Mouse (Mus musculus): ENCODE results near the gene Pus3.

The Pus3 gene

DNA sequence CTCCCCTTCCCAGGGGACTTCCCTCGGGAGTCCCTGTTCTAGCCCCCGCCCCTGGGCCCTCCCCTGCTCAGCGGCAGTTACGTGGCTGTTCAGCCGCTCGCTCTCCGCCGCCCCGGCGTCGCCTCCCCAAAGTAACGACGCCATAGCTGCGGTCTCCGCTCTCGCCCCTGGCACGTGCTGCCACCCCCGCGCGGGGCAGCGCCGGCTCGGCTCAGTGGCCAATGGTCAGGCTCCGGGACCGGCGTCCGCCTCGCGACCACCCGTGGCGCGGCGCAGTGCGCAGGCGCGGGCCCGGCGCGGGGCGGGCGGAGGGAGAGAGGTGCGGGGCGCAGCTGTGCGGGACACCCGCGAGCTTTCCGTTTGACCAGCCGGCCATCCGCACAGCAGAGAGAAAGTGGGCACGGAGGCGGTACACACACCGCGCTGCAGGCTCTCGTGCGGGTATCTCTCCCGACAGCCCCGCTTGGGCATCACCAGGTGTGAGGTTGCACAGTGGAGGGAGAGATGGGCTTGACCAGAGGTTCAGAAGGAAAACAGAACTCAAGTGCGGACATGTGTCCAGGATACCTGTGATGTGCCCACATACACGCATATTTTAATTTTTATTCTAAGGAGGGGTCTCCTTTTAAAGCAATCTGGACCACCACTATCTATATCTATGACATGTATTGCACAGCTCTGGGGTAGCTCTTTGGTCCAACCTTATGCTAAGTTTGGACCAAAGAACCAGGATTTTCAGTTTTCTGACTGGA is at the start of gene Pus3, which contains the start of gene Ddx25:
Gene Pus3 (plus strand): TSS at position 339 of the 752 bp plus-strand sequence.
Gene Ddx25 (minus strand): TSS at position 272 of the 752 bp plus-strand sequence.
- peak; percentile 60 to 71 for DNase-seq (ENCODE audit: low spot score in 2 of 2)

DNA sequence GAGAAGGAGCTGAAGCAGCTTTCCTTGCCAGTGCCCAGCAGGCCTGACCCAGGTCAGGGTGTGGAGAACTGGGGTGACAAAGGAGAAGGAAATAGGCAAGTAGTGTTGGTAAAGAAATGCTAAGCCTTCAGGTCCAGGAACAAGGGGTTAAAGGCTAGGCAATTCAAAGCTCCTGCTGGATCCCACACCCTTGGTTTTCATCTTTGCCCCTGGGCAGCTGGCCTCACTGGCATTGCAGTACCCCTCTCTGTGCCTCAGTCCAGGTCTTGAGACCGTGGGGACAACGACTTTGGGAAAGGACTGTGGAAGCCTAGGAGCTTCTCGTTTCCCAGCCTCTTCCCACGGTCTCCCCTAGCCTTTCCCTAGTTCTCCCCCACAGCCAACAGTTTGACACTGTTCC is 44.5 kb upstream of the Pus3 start:
- DNase-seq (ENCODE audit: low spot score in 2 of 2), result no peak

DNA sequence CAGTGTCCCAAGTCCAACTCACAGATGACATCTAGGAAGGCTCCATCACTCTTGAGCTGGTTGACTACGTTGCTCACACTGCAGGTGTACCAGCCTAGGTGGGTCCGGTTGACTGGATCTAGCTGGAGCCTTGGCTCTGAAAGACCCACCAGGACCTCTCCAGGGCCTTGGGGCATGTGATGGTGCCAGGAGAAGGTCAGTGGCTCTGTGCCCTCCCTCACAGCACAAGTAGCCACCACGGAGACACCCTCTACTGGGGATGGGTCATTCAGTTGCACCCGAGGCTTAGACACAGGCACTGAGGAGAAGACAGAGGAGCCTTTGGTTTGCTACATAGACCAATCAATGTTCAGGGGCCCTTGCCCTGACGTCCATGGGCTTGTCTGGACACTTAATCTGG is 42.2 kb upstream of the Pus3 start:
- no peak for DNase-seq (ENCODE audit: low spot score in 2 of 2)

DNA sequence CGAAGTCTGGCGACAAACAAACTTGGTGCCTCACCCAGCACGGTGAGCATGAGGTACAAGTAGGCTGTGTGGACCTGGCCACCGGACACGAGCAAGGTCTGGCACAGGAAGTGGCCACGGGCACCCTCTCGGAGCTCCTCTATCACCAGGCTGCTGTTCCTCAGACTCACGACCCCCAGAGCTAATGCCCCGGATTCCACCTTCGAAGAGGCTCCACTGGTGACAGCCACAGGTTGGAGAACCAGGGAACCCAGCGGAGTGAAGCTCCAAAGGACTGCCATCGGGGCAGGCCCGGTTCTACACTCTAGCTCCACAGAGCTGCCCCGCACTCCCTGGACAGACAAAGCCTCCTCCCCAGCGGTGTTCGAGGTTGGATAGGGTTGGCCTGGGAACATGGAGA is 41.7 kb upstream of the Pus3 start:
- no peak for DNase-seq (ENCODE audit: low spot score in 2 of 2)

DNA sequence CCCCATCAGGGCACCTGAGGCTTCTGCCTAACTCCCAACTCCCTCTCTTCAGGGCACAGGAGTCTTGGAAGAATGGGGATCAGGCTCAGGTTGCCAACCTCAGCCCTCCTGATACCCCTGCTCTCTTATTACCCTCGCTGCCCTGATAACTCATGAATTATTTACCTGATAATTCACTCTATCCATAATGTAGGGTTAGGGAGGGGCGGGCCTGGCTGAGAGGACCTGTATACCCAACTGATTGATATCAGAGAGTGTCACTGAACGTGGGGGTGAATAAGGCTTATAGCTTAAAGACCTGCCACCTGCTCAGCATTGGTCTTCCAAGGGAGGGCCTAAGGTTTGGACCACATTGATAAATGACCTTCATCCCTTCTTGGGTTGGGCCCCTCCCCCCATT is 40.2 kb upstream of the Pus3 start, which contains the start of gene Gm1113:
Gene Gm1113 (minus strand): TSS at position 101 of the 400 bp plus-strand sequence.
- DNase-seq (ENCODE audit: low spot score in 2 of 2), result no peak

DNA sequence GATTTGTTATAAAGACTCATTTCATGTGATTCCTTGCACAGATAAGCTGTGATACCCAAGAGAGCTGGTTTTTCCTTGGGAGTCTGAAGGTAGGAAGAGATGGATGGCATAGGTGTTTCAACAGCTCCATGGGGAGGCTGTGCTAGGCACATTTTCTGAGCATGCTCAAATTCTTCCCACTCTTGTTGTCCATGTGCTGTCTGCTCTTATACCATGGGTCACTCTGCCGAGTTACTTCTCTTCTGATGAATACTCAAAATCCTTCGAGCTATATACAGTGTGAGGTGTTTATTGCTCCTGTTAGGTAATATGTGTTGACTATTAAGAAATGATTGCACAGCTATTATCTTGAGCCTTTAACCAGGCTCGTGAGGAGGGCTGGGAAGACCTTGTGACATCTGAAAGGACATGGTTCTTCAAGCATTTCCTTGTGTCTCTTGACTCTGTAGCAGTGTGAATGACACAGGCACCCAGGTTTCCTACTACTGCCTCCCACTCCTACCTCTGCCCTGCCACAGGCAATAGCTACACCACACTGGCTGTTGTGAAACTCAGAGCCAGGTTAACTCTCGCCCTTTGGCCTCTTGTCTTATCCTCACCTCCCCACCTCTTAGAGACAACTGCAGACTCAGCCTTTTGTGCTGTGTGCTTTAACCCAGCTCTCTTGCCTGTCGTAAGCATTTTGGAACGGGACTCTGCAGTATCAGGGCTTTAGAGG is 37.6 kb upstream of the Pus3 start:
- no peak for DNase-seq (ENCODE audit: low spot score in 2 of 2)

DNA sequence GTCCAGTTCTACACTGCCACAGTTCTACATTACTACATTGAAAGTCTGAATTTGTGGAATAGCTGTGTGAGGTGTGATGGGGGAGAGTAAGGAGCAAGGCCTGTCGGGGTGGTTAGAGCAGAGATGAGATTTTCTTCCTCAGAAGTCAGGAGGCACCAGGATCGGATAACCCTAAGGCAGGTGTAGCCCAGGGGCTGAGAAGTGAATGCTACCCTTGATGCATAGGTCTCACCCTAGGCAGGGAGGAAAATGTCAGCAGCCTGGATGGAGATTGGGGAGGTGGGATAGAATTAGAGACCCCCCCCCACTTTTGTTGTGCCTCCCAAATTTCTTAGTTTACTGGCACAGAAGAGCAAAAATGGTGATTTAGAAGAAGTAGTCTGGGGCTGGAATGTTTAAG is 36.2 kb upstream of the Pus3 start:
- DNase-seq (ENCODE audit: low spot score in 2 of 2), result no peak

DNA sequence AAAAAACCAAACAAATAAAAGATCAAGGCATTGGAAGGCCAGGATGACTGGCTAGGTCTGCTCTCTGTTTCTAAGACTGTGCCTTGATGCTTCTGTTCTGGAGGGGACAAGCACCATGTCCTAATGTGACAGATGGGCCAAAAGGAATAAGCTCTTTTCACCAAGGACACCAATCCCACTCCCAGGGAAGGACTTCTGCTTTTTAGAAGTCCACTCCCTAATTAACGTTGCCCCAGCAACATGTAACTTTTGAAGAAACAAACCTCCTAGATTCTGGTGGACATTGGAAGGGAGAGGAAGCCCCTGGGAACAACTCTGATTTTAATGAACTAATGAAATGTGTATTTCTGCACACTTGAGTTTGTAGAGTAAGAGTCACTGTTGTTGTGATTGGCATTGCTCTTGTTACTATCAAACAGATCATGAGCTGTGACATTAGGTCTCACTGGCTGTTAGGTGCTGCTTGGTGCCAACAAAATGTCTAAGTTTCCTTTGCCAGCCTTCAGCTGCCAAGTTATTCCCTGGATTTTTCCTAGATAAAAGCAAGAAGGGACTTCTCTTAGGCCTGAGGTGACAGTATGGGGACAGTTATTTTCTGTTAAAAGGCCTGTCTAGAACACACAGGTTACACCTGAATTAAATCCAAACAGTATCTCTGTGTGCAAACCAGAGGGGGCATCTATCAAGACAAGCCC is 35.4 kb upstream of the Pus3 start:
- no peak for DNase-seq (ENCODE audit: low spot score in 2 of 2)

DNA sequence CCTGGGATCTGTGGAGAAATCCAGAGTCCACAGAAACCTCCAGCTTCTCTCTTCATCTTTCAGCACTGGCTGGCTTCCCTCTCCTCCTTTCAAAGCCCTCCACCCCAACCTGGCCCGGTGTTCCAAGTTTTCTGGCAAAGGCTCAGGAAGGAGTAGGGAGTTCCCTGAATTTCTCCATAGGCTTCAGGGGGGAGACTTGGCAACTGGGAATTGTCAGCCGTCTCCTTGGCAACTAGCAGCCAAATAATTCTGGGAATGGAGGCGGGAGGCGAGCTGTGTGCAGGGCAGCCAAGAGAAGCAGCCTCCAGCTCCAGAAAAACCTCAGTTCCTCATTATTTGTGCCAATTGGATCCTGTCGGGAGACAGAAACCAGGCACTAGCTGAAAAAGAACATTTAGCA is 34.9 kb upstream of the Pus3 start:
- DNase-seq (ENCODE audit: low spot score in 2 of 2), result peak; percentile 43 to 70

DNA sequence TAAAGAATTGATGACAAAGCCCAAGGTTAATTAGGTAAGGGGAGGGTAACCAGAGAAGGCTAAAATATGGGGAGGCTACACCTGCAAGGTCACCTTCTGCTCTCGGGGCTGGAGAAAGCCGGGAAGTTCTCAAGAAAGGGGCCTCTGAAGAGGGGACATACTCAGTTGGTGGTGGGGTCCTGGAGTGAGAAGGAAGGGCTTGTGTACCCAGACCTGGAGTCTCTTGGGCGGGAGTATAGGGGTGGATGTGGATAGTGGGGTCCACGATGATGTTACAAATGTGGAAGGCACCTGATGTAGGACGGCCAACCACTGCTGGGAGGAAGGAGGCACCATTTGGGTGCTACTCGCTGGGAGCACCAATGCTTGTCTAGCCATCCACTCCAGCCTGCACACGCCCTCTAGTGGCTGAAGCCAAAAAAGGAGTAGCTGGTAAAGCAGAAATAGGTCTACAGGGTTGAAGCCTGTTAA is 34.4 kb upstream of the Pus3 start:
- DNase-seq (ENCODE audit: low spot score in 2 of 2), result peak; percentile 59 to 68

DNA sequence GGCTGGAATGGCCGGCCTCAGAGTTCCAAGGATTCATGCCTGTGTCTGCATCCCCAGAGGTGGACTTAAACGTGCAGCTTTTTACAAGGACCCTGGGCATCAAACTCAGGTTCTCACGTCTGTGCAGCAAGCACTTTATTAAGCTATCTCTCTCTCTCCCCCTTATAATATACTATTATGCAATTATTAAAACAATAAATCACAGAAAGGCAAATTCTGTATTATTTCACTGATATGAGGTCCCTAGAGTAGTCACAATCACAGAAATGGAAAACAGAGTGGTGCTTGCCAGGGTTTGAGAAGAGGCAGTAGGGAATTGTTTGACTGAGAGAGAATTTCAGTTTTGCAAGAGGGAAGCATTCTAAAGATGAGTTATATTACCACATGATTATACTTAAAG is 29.3 kb upstream of the Pus3 start:
- DNase-seq (ENCODE audit: low spot score in 2 of 2), result no peak

DNA sequence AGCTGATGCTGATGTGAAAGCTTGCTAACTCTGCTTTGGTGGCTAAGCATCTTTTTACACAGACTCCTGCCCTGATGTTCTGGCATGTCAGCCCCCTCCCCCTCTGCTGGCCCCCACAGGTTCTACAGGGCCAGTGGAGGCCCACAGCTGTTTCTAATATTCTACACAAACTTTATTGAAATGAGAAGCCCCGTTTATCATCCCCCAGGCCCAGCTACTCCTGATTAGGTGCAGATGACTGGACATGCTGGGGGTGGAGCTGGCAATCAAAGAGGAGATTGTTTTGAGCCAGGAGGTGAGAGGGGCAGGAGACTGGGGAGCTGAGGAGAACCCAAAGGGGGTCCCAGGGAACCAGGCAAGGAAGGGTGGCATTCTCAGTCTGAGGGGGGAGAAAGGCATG is 28.6 kb upstream of the Pus3 start:
- DNase-seq (ENCODE audit: low spot score in 2 of 2), result no peak

DNA sequence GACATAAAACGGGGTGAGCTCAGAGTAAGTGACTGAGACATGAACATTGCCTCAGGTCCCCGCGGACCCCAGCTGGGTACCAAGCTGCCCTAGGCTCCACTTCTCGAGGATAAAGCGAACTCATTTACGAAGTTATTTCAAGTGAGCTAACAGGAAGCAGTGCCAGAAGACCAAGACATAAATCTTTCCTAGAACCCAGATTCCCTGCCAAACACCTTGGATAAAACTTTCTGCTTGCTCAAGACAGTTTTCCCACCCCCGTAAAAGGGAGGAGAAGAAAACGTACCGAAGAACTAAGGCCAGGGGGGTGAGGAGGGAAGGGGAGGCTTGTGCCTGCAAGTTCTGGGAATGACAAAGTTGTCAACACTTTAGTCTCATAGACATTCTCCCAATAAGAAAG is 25.1 kb upstream of the Pus3 start:
- DNase-seq (ENCODE audit: low spot score in 2 of 2), result no peak

DNA sequence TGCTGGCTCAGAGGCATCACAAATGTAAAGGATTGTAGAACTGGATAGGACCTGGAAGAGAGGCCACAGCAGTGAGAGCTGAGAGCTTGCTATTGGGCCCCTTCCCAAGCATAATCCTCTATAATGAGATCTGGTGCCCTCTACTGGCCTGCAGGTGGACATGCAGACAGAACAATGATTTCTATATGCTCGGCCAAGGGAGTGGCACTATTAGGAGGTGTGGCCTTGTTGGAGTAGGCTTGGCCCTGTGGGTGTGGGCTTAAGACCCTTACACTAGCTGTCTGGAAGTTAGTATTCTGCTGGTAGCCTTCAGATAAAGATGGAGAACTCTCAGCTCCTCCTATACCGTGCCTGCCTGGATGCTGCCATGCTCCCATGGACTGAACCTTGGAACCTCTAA is 23.3 kb upstream of the Pus3 start:
- no peak for DNase-seq (ENCODE audit: low spot score in 2 of 2)

DNA sequence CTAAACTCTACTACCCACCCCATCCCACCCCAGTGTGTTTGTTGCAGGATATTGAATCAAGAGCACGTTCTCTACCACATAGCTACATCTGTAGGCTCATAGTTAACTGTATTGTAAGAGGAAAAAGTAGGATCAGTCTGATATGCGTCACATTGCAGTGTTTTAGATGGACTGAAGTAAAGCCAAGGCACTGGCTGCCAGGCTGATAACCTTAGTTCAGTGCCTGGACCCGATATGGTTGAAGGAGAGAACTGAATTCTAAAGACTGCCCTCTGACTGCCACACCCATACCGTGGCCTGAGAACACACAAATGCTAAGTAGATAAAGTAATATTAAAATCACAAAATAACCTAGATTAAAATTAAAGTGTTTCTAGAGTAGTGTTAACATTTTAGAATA is 22.5 kb upstream of the Pus3 start:
- no peak for DNase-seq (ENCODE audit: low spot score in 2 of 2)

DNA sequence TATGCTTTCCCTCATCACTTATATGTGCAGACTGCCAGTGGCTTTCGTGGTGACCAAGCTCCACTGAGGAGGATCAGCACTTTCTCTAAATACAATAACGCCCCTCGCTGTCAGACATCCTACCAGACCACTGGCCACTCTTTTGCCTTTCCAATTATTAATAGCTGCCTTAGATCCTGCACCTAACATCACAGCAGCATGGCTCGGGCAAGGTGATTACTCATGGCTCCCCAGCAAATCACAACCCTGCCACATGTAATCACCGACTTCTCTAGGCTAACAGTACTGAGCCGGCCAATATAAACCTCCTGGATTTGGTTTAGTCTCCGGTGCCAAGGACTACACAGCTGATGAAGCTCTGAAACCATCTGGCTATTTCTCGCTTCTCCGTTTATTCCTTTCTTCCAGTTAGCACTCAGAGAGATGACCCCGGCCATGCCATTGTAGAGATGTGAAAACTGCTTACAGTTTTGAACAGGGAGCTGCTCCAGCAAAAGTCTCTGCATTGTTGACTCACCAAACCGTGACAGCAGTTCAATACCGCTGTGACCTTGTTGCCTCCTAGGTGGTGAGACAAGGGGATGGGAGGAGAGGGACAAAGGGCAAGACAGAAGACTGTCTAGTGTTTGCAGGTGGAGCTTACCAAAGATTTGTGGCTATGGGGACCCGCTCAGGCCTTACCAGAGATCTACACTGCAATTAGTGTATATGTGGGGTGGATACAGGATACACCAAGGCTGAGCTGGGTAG is 19.2 kb upstream of the Pus3 start:
- no peak for DNase-seq (ENCODE audit: low spot score in 2 of 2)

DNA sequence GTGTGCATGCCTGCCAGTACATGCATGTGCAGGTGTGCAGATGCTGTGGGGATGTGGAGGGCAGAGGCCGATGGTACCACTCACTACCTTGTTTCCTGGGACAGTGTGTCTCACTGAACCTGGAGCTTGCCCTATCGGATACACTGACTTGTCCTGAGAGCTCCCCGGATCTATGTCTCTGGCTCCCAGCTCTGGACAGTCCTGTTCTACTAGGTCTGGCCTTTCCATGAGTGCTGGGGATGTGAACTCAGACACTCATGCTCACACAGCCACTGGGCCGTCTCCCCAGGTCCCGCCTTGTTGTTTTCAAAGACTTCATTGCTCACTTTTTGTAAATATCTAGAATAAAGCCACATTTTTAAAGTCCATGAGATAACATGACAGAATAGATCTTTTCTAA is 17.4 kb upstream of the Pus3 start:
- no peak for DNase-seq (ENCODE audit: low spot score in 2 of 2)

DNA sequence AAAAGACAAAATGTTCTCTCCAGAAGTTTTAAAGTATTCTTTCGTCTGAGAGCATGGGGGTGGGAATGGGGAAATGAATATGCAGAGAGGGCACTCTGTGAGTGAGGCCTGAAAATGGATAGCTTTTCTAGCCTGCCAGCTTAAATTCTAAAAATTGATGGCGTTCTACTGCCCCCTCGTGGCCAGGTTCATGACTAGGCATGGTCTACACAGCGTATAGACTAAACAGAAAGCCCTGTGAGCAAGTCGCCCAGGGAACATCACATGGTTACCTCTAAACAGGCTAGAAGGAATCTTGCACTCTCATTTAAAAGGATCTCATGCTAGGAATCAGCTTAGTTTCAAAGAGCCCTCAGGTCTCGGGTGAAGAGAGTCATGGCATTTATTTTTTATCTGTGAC is 16.9 kb upstream of the Pus3 start:
- DNase-seq (ENCODE audit: low spot score in 2 of 2), result peak; percentile 43 to 55

DNA sequence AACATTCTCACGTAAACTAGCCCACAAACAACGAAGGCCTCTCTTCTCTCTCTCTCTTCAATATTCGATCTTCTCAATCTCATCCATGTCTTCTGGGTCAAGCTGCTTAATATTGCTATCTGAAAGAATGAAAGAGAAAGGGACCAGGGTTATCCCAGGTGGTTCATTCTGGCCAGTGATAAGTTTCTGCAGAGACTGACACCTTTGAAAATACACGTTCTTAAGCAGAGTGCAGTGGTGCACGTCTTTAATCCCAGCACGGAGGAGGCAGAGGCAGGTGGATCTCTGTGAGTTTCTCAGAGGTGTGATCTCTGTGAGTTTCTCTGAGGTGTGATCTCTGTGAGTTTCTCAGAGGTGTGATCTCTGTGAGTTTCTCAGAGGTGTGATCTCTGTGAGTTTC is 16.5 kb upstream of the Pus3 start:
- no peak for DNase-seq (ENCODE audit: low spot score in 2 of 2)

DNA sequence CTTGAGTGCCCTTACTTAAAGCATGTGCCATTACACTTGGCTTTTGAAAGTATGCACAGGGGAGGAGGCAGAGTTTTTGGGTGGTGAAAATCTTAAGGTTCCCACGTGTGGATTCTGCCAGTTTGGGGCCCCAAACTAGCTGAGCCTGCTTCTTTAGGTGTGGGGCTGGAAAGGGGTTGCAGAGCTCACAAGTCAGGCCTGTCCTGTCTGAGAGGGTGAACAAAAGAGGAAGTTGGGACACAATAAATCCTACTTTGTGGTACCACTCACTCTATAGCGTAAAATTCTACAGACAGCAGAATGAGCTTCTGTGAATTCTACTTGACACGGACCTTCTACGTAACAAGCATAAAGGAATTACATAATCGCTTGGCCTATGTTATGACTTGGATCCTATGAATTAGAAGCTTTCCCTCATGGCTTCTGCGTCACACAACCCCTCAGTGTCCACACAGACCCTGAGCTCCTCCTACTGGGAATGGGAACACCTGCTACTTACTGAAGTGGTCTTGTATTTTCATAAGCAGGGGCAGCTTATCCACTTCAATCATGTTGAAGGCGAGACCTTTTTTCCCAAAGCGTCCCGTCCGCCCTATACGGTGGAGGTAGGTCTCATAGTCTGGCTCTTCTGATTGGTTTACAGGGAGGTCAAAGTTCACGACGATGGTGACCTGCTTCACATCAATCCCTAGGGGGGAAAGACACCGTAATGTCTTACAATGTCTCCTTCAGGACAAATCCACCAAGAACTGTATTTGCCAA is 15.1 kb upstream of the Pus3 start:
- DNase-seq (ENCODE audit: low spot score in 2 of 2), result no peak

DNA sequence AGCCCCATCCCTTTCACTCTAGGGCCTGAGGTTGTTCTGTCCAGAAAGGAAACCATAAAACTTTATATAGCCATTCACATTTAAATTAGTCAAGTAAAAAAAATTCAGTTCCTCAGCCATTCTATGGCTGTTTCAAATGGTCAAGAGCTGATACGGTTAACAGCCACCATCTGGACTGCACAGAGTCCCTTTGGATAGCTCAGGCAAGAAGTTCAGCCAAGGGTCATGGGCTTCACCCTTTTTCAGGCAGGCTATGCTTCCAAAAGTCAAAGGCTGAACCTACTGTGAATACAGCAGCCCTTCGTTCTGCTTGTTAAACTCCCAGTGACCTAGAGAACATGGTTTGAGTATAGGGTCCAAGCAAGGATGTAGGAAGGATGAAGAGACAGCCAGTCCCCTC is 13.7 kb upstream of the Pus3 start:
- DNase-seq (ENCODE audit: low spot score in 2 of 2), result no peak

Measured in right cerebral cortex, postnatal 36 days (tissue).